Mouse (Mus musculus) embryonic facial prominence, embryonic 14.5 days (tissue): ENCODE results near the gene Zdhhc16. TPM values are rescaled to one million over a fixed set of nuclear protein-coding genes. Genes with fewer than 3 reads are reported as not detected.
"Not testable (repeated sequence)": the region's sequence is repeated elsewhere in the genome, so short reads cannot be mapped to it uniquely, and the experiment has no call there.

Experiments used
- ATAC-seq: fragments of 200-750 bp; cut with Nextera tagmentation; 2 replicates; pipeline ENCODE4 v1.8.0; 2017; ENCODE audit warnings: low read depth, moderate number of reproducible peaks, moderate TSS enrichment
- DNase-seq: peaks from one replicate; pipeline ENCODE4 v3.0.0-alpha.2; 2015; ENCODE audit warnings: low spot score
- H3K27ac ChIP-seq: fragments of 300-500 bp; sonication (generic); replicated peaks from 2 replicates; pipeline ENCODE4 v1.5.1; 2014; ENCODE audit warnings: low read depth, mild to moderate bottlenecking, low read length, moderate library complexity
- H3K27me3 ChIP-seq: fragments of 300-500 bp; sonication (generic); replicated peaks from 2 replicates; pipeline ENCODE4 v1.6.1; 2014; ENCODE audit warnings: low read length; ENCODE audit not compliant: control insufficient read depth, insufficient read depth
- H3K36me3 ChIP-seq: fragments of 300-500 bp; sonication (generic); 2 replicates; pipeline ENCODE4 v1.6.1; 2014; ENCODE audit warnings: low read length, mixed read lengths; ENCODE audit not compliant: control insufficient read depth, insufficient read depth
- H3K4me1 ChIP-seq: fragments of 300-500 bp; sonication (generic); 2 replicates; pipeline ENCODE4 v1.6.1; 2014; ENCODE audit warnings: antibody characterized with exemption, low read length; ENCODE audit not compliant: control insufficient read depth, insufficient read depth
- H3K4me2 ChIP-seq: fragments of 300-500 bp; sonication (generic); 2 replicates; pipeline ENCODE4 v1.6.1; 2014; ENCODE audit warnings: low read depth, mild to moderate bottlenecking, low read length, moderate library complexity, mixed read lengths
- H3K4me3 ChIP-seq: fragments of 300-500 bp; sonication (generic); 2 replicates; pipeline ENCODE4 v1.5.1; 2014; ENCODE audit warnings: low read depth, mild to moderate bottlenecking, low read length
- H3K9ac ChIP-seq: fragments of 300-500 bp; sonication (generic); 2 replicates; pipeline ENCODE4 v1.6.1; 2014; ENCODE audit warnings: low read depth, mild to moderate bottlenecking, low read length, moderate library complexity, mixed read lengths
- H3K9me3 ChIP-seq: fragments of 300-500 bp; sonication (generic); 2 replicates; pipeline ENCODE4 v1.6.1; 2016; ENCODE audit warnings: low read length; ENCODE audit not compliant: control insufficient read depth
- WGBS: fragments of 180-500 bp; shearing (Covaris S2); extraction: QIAGEN DNeasy Blood & Tissue Kit; methylation state at CpG from one replicate; pipeline ENCODE4 v1.1.7; 2014; 5-methylcytosine and 5-hydroxymethylcytosine counted together
- polyA plus RNA-seq: library from polyadenylated mRNA; unstranded; fragments of >200 nt; fragmentation: Nextera tagmentation; extraction: Ambion mirVana; gene quantifications from 2 replicates; pipeline ENCODE4 v1.2.1, GENCODE M21; 2014

Zdhhc16 gene
- polyA plus RNA-seq, 1 experiment from 2014 or later = 69.1 TPM

DNA sequence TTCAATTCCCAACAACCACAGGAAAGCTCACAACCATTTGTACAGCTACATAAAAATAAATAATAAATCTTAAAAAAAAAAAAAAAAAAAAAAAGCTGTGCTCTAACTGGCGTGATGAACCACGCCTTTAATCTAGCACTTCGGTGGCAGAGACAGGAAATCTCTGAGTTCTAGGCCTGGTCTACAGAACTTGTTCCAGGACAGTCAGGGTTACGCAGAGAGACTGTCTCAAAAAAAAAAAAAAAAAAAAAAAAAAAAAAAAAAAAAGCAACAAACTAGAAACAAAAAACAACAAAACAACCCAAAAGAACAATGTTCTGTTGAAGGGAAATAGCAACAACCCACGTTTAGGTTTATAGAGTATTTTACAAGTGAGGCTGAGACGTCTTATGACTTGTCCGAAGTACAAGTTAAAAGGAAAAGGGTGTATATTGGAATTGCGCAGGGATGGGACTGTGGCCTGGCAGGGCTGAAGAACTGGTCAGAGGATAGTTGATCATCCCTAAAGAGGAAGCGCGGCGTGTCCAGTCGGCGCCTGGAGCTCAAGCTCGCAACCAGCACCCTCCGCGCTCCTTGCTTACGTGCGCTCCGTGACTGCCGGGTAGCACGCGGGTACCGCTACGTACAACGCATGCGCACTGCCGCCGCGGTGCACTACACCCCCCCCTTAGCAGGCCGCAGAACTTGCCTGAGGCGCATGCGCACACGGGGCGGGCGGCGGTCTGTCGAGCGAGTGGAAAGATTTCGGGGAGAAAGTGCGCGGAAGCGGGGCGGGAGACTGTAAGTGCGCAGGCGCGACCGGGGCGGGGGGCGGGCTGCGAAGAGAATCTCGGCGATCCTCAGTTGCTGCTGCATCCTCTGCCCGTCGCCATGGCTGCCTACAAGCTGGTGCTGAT, 21.9 kb upstream of the Zdhhc16 start, which contains the start of gene Pgam1:
Pgam1 (plus strand) TSS at position 746 of the 896 bp plus-strand sequence.
- Histone ChIP-seq H3K4me2 (peak within 1 kb of the TSS; percentile 87), H3K27ac (peak within 1 kb of the TSS; percentile 91), H3K9me3 (no peaks in the 10 kb centered on the region), H3K36me3 (peaks cover 8% of the 10 kb centered on the region), H3K27me3 (no peaks in the 10 kb centered on the region), H3K4me3 (peak within 1 kb of the TSS; percentile 97), H3K4me1 (peaks cover 13% of the 10 kb centered on the region; the same call in 1 of the 2 replicates), H3K9ac (peak within 1 kb of the TSS; percentile 94)
- peak; percentile 95 for ATAC-seq
- peak; percentile 99 for DNase-seq
- WGBS = 10% methylated on average over 26 of the region's 54 CpGs

DNA sequence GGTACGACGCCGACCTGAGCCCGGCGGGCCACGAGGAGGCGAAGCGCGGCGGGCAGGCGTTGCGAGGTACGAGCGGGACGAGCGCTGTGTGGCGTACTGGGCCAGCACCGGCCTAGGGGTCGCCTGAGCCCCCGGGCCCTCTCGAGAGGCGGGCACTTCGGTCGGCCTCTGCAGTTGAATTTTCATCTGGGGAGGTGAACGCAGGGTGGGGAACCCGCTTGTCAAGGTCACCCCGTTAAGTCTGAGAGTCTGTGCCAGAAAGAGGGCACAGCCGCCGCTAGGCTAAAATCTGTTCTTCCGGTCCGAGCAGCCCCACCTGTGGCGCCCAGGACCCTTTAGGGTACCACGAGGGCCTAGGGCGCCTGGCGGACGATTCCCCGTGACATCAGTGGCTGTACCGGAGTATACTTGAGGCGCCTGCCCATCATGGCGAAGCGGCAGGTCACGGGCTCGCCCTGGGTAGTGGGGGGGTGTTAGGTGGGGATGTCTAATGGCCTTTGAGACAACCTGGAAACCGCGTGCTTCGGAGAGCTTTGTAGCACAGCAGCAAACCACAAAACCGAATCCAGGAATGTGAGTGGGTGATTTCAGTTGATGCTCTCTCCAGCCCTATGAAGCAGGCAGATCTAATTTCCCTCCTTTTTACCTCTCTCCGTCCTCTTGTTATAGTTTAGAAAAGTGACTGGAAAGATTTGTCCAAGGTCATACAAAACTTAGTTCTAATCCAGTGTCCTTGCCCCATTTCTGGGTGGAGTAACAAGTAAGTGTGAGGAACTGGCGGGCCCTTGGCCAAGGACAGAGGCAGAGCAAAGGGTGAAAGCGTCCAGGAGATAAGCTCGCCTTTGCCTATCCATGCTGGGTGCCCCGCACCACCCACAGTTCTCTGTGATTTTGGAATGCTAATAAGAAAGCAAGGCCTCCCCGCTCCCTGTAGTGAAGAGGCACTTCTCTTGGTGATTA, 20.9 kb upstream of the Zdhhc16 start:
- Histone ChIP-seq H3K4me3 (peak overlapping the region; percentile 97), H3K27ac (peak overlapping the region; percentile 91), H3K9me3 (no peaks in the 10 kb centered on the region), H3K36me3 (peaks cover 18% of the 10 kb centered on the region), H3K27me3 (no peaks in the 10 kb centered on the region), H3K9ac (peak overlapping the region; percentile 94), H3K4me1 (peaks cover 13% of the 10 kb centered on the region; the same call in 1 of the 2 replicates), H3K4me2 (peak overlapping the region; percentile 87)
- peak; percentile 29 for DNase-seq
- WGBS = 0% methylated on average over 44 of the region's 53 CpGs
- ATAC-seq = peak; percentile 15

DNA sequence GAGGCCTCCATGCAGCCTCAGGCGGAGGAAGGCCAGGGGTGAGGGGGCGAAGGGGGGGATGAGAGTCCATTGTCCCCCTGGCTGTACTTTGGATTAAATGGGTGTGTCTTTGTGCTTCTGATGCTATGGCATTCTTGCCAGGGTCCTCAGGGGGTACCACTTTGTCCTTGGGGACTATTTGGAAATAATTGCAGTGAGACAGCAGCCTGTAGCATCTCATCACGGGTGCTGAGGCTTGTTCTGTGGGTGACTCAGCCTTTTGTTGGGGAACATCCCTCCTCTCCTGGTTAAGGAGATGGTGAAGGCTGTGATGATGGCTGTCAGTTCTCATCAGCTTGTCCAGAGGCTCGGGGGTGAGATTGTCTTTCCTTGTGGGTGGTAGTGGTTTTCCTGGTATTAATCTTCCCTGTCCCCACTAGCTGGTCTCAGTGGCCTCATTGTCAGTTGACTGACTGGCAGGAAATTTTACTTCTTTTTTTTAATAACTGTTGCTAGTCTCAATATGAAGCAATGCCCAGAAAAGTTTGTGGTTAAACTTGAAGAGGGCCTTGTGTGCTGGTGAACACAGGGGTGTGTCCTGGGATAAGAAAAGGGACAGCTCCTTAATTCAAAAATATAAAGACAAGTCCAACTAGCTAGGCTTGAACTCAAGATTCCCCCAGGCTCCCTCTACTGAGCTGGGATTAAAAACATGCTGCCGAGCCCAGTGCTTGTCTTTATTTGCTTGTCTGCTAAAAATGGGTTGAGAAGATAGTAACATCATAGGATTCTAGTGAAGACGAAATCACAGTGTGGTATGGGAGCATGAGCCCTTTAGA, 19.3 kb upstream of the Zdhhc16 start:
- Histone ChIP-seq H3K9me3 (no peaks in the 10 kb centered on the region), H3K4me2 (peak overlapping the region; percentile 87), H3K4me3 (peak overlapping the region; percentile 97), H3K27me3 (no peaks in the 10 kb centered on the region), H3K36me3 (peaks cover 25% of the 10 kb centered on the region), H3K4me1 (peaks cover 13% of the 10 kb centered on the region; the same call in 1 of the 2 replicates), H3K27ac (no peak overlapping the region), H3K9ac (peak overlapping the region; percentile 94)
- 38% methylated on average over 6 of the region's 6 CpGs for WGBS
- DNase-seq (no peak), ATAC-seq (no peak)

DNA sequence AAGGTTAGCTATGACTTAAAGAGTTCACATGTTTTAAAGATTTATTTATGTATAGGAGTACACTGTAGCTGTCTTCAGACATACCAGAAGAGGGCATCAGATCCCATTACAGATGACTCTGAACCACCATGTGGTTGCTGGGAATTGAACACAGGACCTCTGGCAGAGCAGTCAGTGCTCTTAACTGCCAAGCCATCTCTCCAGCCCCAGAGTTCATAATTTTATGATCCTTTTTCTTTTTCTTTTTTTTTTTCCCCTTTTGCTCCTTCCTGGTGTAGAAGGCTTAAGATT, 18.7 kb upstream of the Zdhhc16 start:
- not testable (repeated sequence) for H3K27ac ChIP-seq, H3K9ac ChIP-seq, ATAC-seq, DNase-seq, H3K9me3 ChIP-seq, H3K27me3 ChIP-seq
- Histone ChIP-seq H3K4me3 (peak overlapping the region; percentile 97; the same call in 1 of the 2 replicates), H3K36me3 (peaks cover 31% of the 10 kb centered on the region), H3K4me1 (peaks cover 13% of the 10 kb centered on the region; the same call in 1 of the 2 replicates), H3K4me2 (peak overlapping the region; percentile 87)

DNA sequence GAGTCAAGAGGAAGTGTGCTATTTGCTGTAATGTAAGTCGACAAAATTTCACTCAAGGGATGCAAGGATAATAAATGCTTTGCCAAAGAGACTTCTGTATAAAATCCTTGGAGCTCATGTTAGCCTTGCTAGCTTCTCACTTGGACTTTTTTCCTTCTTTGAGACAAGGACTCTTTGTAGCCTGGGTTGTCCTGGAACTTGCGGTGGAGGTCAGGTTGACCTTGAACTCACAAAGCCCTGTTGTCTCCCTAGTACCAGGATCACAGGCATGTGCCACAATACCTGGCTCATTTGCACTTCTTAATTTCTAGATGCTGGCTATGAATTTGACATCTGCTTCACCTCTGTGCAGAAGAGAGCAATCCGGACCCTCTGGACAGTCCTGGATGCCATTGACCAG, 18.0 kb upstream of the Zdhhc16 start:
- H3K9ac ChIP-seq = no peak overlapping the region
- no peaks in the 10 kb centered on the region for H3K27me3 ChIP-seq
- WGBS = 83% methylated on average over 3 of the region's 3 CpGs
- H3K36me3 ChIP-seq = peaks cover 36% of the 10 kb centered on the region
- H3K27ac ChIP-seq = no peak overlapping the region
- 0 out of 2 replicates have a peak overlapping the region, but pooled peaks have one; percentile 87 for H3K4me2 ChIP-seq
- no peaks in the 10 kb centered on the region for H3K9me3 ChIP-seq
- no peak for DNase-seq
- no peak overlapping the region for H3K4me3 ChIP-seq
- H3K4me1 ChIP-seq = peaks cover 13% of the 10 kb centered on the region; the same call in 1 of the 2 replicates
- no peak for ATAC-seq

DNA sequence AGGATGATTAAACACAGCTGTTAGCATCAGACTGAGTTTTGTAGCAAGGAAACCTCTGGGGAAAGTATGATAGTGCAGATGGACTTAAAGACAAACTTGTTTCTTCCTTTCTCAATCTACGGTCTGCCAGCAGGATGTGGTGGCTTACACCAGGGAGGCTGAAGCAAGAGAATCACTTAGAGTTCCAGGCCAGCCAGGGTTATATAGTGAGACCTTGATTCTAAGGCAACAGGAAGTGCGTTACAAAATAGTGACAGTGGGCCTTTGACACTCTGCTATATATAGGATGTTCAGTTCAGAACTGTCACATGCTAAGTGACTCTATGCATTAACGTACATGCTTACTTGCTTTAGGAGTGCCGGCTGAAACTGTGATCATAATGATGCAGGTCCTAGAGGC, 16.4 kb upstream of the Zdhhc16 start:
- no peak for DNase-seq
- WGBS = 89% methylated on average over 4 of the region's 4 CpGs
- Histone ChIP-seq H3K27me3 (no peaks in the 10 kb centered on the region), H3K9ac (no peak overlapping the region), H3K36me3 (peaks cover 48% of the 10 kb centered on the region), H3K27ac (no peak overlapping the region), H3K9me3 (no peaks in the 10 kb centered on the region), H3K4me3 (no peak overlapping the region), H3K4me2 (no peak overlapping the region), H3K4me1 (peaks cover 13% of the 10 kb centered on the region; the same call in 1 of the 2 replicates)
- ATAC-seq = no peak

DNA sequence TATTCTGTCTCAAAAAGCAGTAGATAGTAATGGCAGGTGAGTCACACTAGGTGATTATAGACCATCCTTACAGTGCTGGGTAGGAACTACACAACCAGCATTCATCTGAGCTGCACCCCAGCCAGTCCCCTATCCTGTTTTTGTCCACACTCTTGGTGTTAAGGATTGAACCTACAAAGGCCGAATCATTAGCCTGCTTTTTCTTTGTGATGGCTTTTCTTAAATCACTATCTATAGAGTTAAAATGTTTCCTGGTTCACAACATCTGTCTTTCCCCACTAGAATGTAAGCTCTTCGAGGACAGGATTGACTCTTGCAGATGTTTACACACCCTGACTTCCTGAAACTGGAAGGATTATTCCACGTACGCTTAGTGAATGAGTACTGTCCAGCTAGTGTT, 13.8 kb upstream of the Zdhhc16 start:
- 71% methylated on average over 4 of the region's 4 CpGs for WGBS
- no peak overlapping the region for H3K9ac ChIP-seq
- peaks cover 60% of the 10 kb centered on the region for H3K36me3 ChIP-seq
- ATAC-seq = no peak
- no peaks in the 10 kb centered on the region for H3K27me3 ChIP-seq
- DNase-seq = no peak
- H3K27ac ChIP-seq = no peak overlapping the region
- no peaks in the 10 kb centered on the region for H3K4me1 ChIP-seq
- H3K9me3 ChIP-seq = no peaks in the 10 kb centered on the region
- H3K4me3 ChIP-seq = no peak overlapping the region
- no peak overlapping the region for H3K4me2 ChIP-seq
